Mouse (Mus musculus) olfactory bulb, adult 2 months (tissue): ENCODE results near the gene Rufy3.

Source experiments
- CTCF ChIP-seq: fragments of 200-500 bp; IDR thresholded peaks from 2 replicates; pipeline ENCODE4 v1.5.1; 2012; ENCODE audit warnings: low read depth, mild to moderate bottlenecking, low read length, moderate library complexity; ENCODE audit not compliant: insufficient read depth
- POLR2A ChIP-seq: fragments of 200-500 bp; IDR thresholded peaks from 2 replicates; pipeline ENCODE4 v1.6.1; 2012; ENCODE audit warnings: mild to moderate bottlenecking, low read depth, low read length, moderate library complexity; ENCODE audit not compliant: insufficient read depth

- TF ChIP-seq CTCF: no peak
- no peak for TF ChIP-seq POLR2A
Measured at GRCm38 (mm10) chr5:88602030-88602429, 37.2 kb downstream of the Rufy3 start.
